Mouse (Mus musculus) hindbrain, embryonic 14.5 days (tissue): Measurements from ENCODE around the gene Ppp1r13b. TPM values are rescaled to one million over a fixed set of nuclear protein-coding genes. Genes with fewer than 3 reads are reported as not detected.
A peak's percentile ranks its signal among the peaks of the same experiment; 100 is the strongest.

Experiments used
- ATAC-seq: fragments of 200-750 bp; cut with Nextera tagmentation; 2 replicates; pipeline ENCODE4 v1.8.0; 2017; ENCODE audit warnings: moderate number of reproducible peaks, mild to moderate bottlenecking, moderate TSS enrichment, moderate library complexity; ENCODE audit not compliant: low FRiP score
- DNase-seq: peaks from one replicate; pipeline ENCODE4 v3.0.0-alpha.2; 2015; ENCODE audit warnings: low spot score
- H3K27ac ChIP-seq: fragments of 300-500 bp; sonication (generic); 2 replicates; pipeline ENCODE4 v1.5.1; 2014; ENCODE audit warnings: mild to moderate bottlenecking, moderate library complexity
- H3K27me3 ChIP-seq: fragments of 300-500 bp; sonication (generic); 2 replicates; pipeline ENCODE4 v1.6.1; 2014; ENCODE audit warnings: mild to moderate bottlenecking, low read length, mixed read lengths; ENCODE audit not compliant: control insufficient read depth, insufficient read depth
- H3K36me3 ChIP-seq: fragments of 300-500 bp; sonication (generic); replicated peaks from 2 replicates; pipeline ENCODE4 v1.6.1; 2014; ENCODE audit not compliant: control insufficient read depth, insufficient read depth
- H3K4me1 ChIP-seq: fragments of 300-500 bp; sonication (generic); replicated peaks from 2 replicates; pipeline ENCODE4 v1.6.1; 2014; ENCODE audit warnings: antibody characterized with exemption, low read length, mixed read lengths; ENCODE audit not compliant: control insufficient read depth, insufficient read depth
- H3K4me2 ChIP-seq: fragments of 300-500 bp; sonication (generic); replicated peaks from 2 replicates; pipeline ENCODE4 v1.6.1; 2014; ENCODE audit warnings: mild to moderate bottlenecking, moderate library complexity
- H3K4me3 ChIP-seq: fragments of 300-500 bp; sonication (generic); replicated peaks from 2 replicates; pipeline ENCODE4 v1.5.1; 2014; ENCODE audit warnings: mild to moderate bottlenecking, low read length
- H3K9ac ChIP-seq: fragments of 300-500 bp; sonication (generic); 2 replicates; pipeline ENCODE4 v1.6.1; 2014
- H3K9me3 ChIP-seq: fragments of 300-500 bp; sonication (generic); 2 replicates; pipeline ENCODE4 v1.6.1; 2016; ENCODE audit warnings: low read length; ENCODE audit not compliant: control insufficient read depth
- WGBS: fragments of 180-500 bp; shearing (Covaris S2); extraction: QIAGEN DNeasy Blood & Tissue Kit; methylation state at CpG from one replicate; pipeline ENCODE4 v1.1.7; 2014; 5-methylcytosine and 5-hydroxymethylcytosine counted together
- polyA plus RNA-seq: library from polyadenylated mRNA; unstranded; fragments of >200 nt; fragmentation: Nextera tagmentation; extraction: Ambion mirVana; gene quantifications from 2 replicates; pipeline ENCODE4 v1.2.1, GENCODE M21; 2014

The Ppp1r13b gene
- polyA plus RNA-seq, 1 experiment from 2014 or later = 38.0 TPM

- H3K4me3 ChIP-seq = no peak overlapping the region
- no peaks in the 10 kb centered on the region; the same call in none of the 2 replicates for H3K4me1 ChIP-seq
- H3K9ac ChIP-seq = no peak overlapping the region
- 67% methylated on average over 1 of the region's 1 CpGs for WGBS
- no peaks in the 10 kb centered on the region for H3K9me3 ChIP-seq
- no peak overlapping the region for H3K27ac ChIP-seq
- no peak overlapping the region for H3K4me2 ChIP-seq
- no peaks in the 10 kb centered on the region for H3K36me3 ChIP-seq
- peak; percentile 48 for DNase-seq
- 0 out of 2 replicates have a peak, but pooled peaks have one; percentile 8 for ATAC-seq
- H3K27me3 ChIP-seq = no peaks in the 10 kb centered on the region
Measured at GRCm38 (mm10) chr12:111927338-111927737, 19.4 kb upstream of the Ppp1r13b start.

- H3K27me3 ChIP-seq = no peaks in the 10 kb centered on the region
- 92% methylated on average over 6 of the region's 6 CpGs for WGBS
- no peaks in the 10 kb centered on the region for H3K36me3 ChIP-seq
- no peaks in the 10 kb centered on the region for H3K9me3 ChIP-seq
- no peak for DNase-seq
- no peak for ATAC-seq
- H3K9ac ChIP-seq = no peak overlapping the region
- no peak overlapping the region for H3K4me3 ChIP-seq
- H3K27ac ChIP-seq = no peak overlapping the region
- no peaks in the 10 kb centered on the region; the same call in 1 of the 2 replicates for H3K4me1 ChIP-seq
- no peak overlapping the region for H3K4me2 ChIP-seq
Measured at GRCm38 (mm10) chr12:111923117-111923516, 15.2 kb upstream of the Ppp1r13b start.

GRCm38 (mm10) chr12:111920046-111920445 is 12.1 kb upstream of the Ppp1r13b start:
- Histone ChIP-seq H3K4me3 (no peak overlapping the region), H3K27ac (no peak overlapping the region), H3K4me1 (no peaks in the 10 kb centered on the region; the same call in 1 of the 2 replicates), H3K36me3 (no peaks in the 10 kb centered on the region), H3K9me3 (no peaks in the 10 kb centered on the region), H3K9ac (no peak overlapping the region), H3K27me3 (no peaks in the 10 kb centered on the region), H3K4me2 (no peak overlapping the region)
- 45% methylated on average over 9 of the region's 9 CpGs for WGBS
- no peak for DNase-seq
- ATAC-seq = no peak

- H3K9ac ChIP-seq = no peak overlapping the region
- H3K4me1 ChIP-seq = no peaks in the 10 kb centered on the region; the same call in 1 of the 2 replicates
- DNase-seq = no peak
- 48% methylated on average over 12 of the region's 12 CpGs for WGBS
- no peak overlapping the region for H3K4me3 ChIP-seq
- H3K27me3 ChIP-seq = no peaks in the 10 kb centered on the region
- H3K27ac ChIP-seq = no peak overlapping the region; the same call in 1 of the 2 replicates
- no peaks in the 10 kb centered on the region for H3K9me3 ChIP-seq
- no peak overlapping the region for H3K4me2 ChIP-seq
- H3K36me3 ChIP-seq = no peaks in the 10 kb centered on the region
- no peak for ATAC-seq
Measured at GRCm38 (mm10) chr12:111916514-111917217, 8.8 kb upstream of the Ppp1r13b start.

- no peak overlapping the region for H3K27ac ChIP-seq
- H3K4me2 ChIP-seq = no peak overlapping the region
- ATAC-seq (no peak), DNase-seq (no peak)
- no peak overlapping the region for H3K4me3 ChIP-seq
- no peaks in the 10 kb centered on the region for H3K36me3 ChIP-seq
- no peaks in the 10 kb centered on the region for H3K9me3 ChIP-seq
- no peaks in the 10 kb centered on the region; the same call in 1 of the 2 replicates for H3K4me1 ChIP-seq
- H3K9ac ChIP-seq = no peak overlapping the region
- H3K27me3 ChIP-seq = no peaks in the 10 kb centered on the region
- 90% methylated on average over 6 of the region's 6 CpGs for WGBS
Measured at GRCm38 (mm10) chr12:111915781-111916180, 7.9 kb upstream of the Ppp1r13b start.

- WGBS = 47% methylated on average over 3 of the region's 3 CpGs
- H3K36me3 ChIP-seq = no peaks in the 10 kb centered on the region
- H3K9me3 ChIP-seq = no peaks in the 10 kb centered on the region
- no peak overlapping the region for H3K9ac ChIP-seq
- no peaks in the 10 kb centered on the region; the same call in 1 of the 2 replicates for H3K4me1 ChIP-seq
- no peak for DNase-seq
- no peak overlapping the region for H3K4me2 ChIP-seq
- ATAC-seq = no peak
- no peak overlapping the region for H3K27ac ChIP-seq
- 0 out of 2 replicates have a peak, but pooled peaks cover 2% of the 10 kb centered on the region for H3K27me3 ChIP-seq
- no peak overlapping the region for H3K4me3 ChIP-seq
Measured at GRCm38 (mm10) chr12:111914031-111914430, 6.1 kb upstream of the Ppp1r13b start.

GRCm38 (mm10) chr12:111912802-111913201 is 4.9 kb upstream of the Ppp1r13b start:
- no peak overlapping the region for H3K27ac ChIP-seq
- 0 out of 2 replicates have a peak, but pooled peaks cover 7% of the 10 kb centered on the region for H3K27me3 ChIP-seq
- no peak for DNase-seq
- peaks cover 6% of the 10 kb centered on the region for H3K4me1 ChIP-seq
- no peak overlapping the region for H3K9ac ChIP-seq
- no peak overlapping the region for H3K4me3 ChIP-seq
- no peak for ATAC-seq
- no peaks in the 10 kb centered on the region for H3K36me3 ChIP-seq
- H3K9me3 ChIP-seq = no peaks in the 10 kb centered on the region
- 86% methylated on average over 7 of the region's 7 CpGs for WGBS
- no peak overlapping the region for H3K4me2 ChIP-seq

- Histone ChIP-seq H3K36me3 (no peaks in the 10 kb centered on the region), H3K4me2 (no peak overlapping the region)
- no peak for ATAC-seq
Measured at GRCm38 (mm10) chr12:111911796-111912195, 3.9 kb upstream of the Ppp1r13b start.

GRCm38 (mm10) chr12:111911171-111911760 is 3.4 kb upstream of the Ppp1r13b start:
- H3K4me3 ChIP-seq = no peak overlapping the region
- DNase-seq (no peak), ATAC-seq (no peak)
- H3K27me3 ChIP-seq = 0 out of 2 replicates have a peak, but pooled peaks cover 7% of the 10 kb centered on the region
- no peak overlapping the region for H3K9ac ChIP-seq
- no peaks in the 10 kb centered on the region for H3K36me3 ChIP-seq
- WGBS = 89% methylated on average over 15 of the region's 15 CpGs
- H3K4me2 ChIP-seq = no peak overlapping the region
- H3K27ac ChIP-seq = no peak overlapping the region
- H3K4me1 ChIP-seq = peaks cover 10% of the 10 kb centered on the region
- H3K9me3 ChIP-seq = no peaks in the 10 kb centered on the region

More at GRCm38 (mm10) chr12:111911796-111912195, 3.9 kb upstream of the Ppp1r13b start:
- Histone ChIP-seq H3K9me3 (no peaks in the 10 kb centered on the region), H3K4me3 (no peak overlapping the region), H3K4me1 (peaks cover 6% of the 10 kb centered on the region), H3K9ac (no peak overlapping the region), H3K27ac (no peak overlapping the region), H3K27me3 (0 out of 2 replicates have a peak, but pooled peaks cover 7% of the 10 kb centered on the region)
- 74% methylated on average over 2 of the region's 2 CpGs for WGBS
- DNase-seq = no peak
